Mouse (Mus musculus) MEL-GATA-1-ER (cell line): ENCODE results near the gene Topbp1.

ENCODE experiments used
- DNase-seq: peaks from one replicate; pipeline ENCODE4 v3.0.0-alpha.2; 2012; ENCODE audit warnings: low read depth; ENCODE audit errors: extremely low read depth

The Topbp1 gene

GRCm38 (mm10) chr9:103385600-103385999 lies 80.6 kb downstream of the Topbp1 start:
- no peak for DNase-seq

GRCm38 (mm10) chr9:103386573-103386972 lies 81.6 kb downstream of the Topbp1 start:
- no peak for DNase-seq

GRCm38 (mm10) chr9:103387011-103387653 lies 82.1 kb downstream of the Topbp1 start:
- DNase-seq, result no peak

GRCm38 (mm10) chr9:103389261-103389660 lies 84.2 kb downstream of the Topbp1 start:
- no peak for DNase-seq

- no peak for DNase-seq
Observed at GRCm38 (mm10) chr9:103391796-103392372, 86.9 kb downstream of the Topbp1 start.

GRCm38 (mm10) chr9:103393256-103393655 lies 88.2 kb downstream of the Topbp1 start:
- DNase-seq, result no peak

- no peak for DNase-seq
Observed at GRCm38 (mm10) chr9:103398509-103399157, 93.6 kb downstream of the Topbp1 start.
